Mouse (Mus musculus) heart, embryonic 16.5 days (tissue): ENCODE measurements around the gene Psen1. TPM values are rescaled to one million over a fixed set of nuclear protein-coding genes. Genes with fewer than 3 reads are reported as not detected.
A peak's percentile ranks its signal among the peaks of the same experiment; 100 is the strongest.

Experiments used
- ATAC-seq: fragments of 200-750 bp; cut with Nextera tagmentation; replicated peaks from 2 replicates; pipeline ENCODE4 v1.8.0; 2017; ENCODE audit warnings: moderate number of reproducible peaks; ENCODE audit not compliant: insufficient read depth, low FRiP score; ENCODE audit errors: extremely low read depth
- H3K27ac ChIP-seq: fragments of 300-500 bp; sonication (generic); 2 replicates; pipeline ENCODE4 v1.5.1; 2014; ENCODE audit warnings: mild to moderate bottlenecking, low read length, control low read depth, moderate library complexity
- H3K27me3 ChIP-seq: fragments of 300-500 bp; sonication (generic); 2 replicates; pipeline ENCODE4 v1.6.1; 2014; ENCODE audit warnings: low read length, mixed read lengths; ENCODE audit not compliant: control insufficient read depth, insufficient read depth
- H3K36me3 ChIP-seq: fragments of 300-500 bp; sonication (generic); 2 replicates; pipeline ENCODE4 v1.6.1; 2014; ENCODE audit not compliant: control insufficient read depth, insufficient read depth
- H3K4me1 ChIP-seq: fragments of 300-500 bp; sonication (generic); 2 replicates; pipeline ENCODE4 v1.6.1; 2014; ENCODE audit warnings: low read length, mixed read lengths; ENCODE audit not compliant: control insufficient read depth, insufficient read depth
- H3K4me2 ChIP-seq: fragments of 300-500 bp; sonication (generic); 2 replicates; pipeline ENCODE4 v1.6.1; 2014; ENCODE audit warnings: low read depth, mild to moderate bottlenecking, control low read depth, low read length
- H3K4me3 ChIP-seq: fragments of 300-500 bp; sonication (generic); 2 replicates; pipeline ENCODE4 v1.5.1; 2014; ENCODE audit warnings: mild to moderate bottlenecking, control low read depth, low read length
- H3K9ac ChIP-seq: fragments of 300-500 bp; sonication (generic); 2 replicates; pipeline ENCODE4 v1.6.1; 2014; ENCODE audit warnings: low read length, control low read depth
- H3K9me3 ChIP-seq: fragments of 300-500 bp; sonication (generic); replicated peaks from 2 replicates; pipeline ENCODE4 v1.6.1; 2016; ENCODE audit warnings: low read length; ENCODE audit not compliant: control insufficient read depth
- WGBS: fragments of 180-500 bp; shearing (Covaris S2); extraction: QIAGEN DNeasy Blood & Tissue Kit; methylation state at CpG from one replicate; pipeline ENCODE4 v1.1.7; 2014; 5-methylcytosine and 5-hydroxymethylcytosine counted together
- polyA plus RNA-seq: library from polyadenylated mRNA; unstranded; fragments of >200 nt; fragmentation: Nextera tagmentation; extraction: Ambion mirVana; gene quantifications from 2 replicates; pipeline ENCODE4 v1.2.1, GENCODE M21; 2015

Psen1 gene
- polyA plus RNA-seq, 1 experiment from 2014 or later = 49.4 TPM

GRCm38 (mm10) chr12:83764044-83764365 lies 76.1 kb downstream of the Psen1 start:
- ATAC-seq = no peak
- H3K4me3 ChIP-seq = peak overlapping the region; percentile 53
- peaks cover 9% of the 10 kb centered on the region for H3K4me1 ChIP-seq
- no peaks in the 10 kb centered on the region; the same call in none of the 2 replicates for H3K27me3 ChIP-seq
- peak overlapping the region; percentile 89 for H3K4me2 ChIP-seq
- no peaks in the 10 kb centered on the region for H3K36me3 ChIP-seq
- no peaks in the 10 kb centered on the region for H3K9me3 ChIP-seq
- peak overlapping the region; percentile 68 for H3K9ac ChIP-seq
- 4% methylated on average over 14 of the region's 14 CpGs for WGBS
- H3K27ac ChIP-seq = no peak overlapping the region

DNA sequence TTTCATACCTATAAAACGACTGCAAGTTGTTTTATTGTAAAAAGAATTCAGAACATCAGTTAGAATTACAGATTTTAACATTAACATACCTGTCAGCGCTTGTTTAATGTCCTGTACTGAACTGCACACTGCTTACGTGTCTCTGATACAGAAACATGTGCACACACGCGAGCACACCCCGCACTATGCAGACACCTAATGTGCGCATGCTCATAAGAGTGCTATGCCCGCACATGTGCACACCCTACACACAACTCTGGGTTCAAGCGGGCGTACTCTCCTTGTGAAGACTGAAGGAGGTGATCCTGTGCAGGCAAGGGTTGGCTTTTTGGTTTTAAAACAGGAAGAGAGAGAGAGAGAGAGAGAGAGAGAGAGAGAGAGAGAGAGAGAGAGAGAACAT lies 76.6 kb downstream of the Psen1 start:
- no peak overlapping the region for H3K27ac ChIP-seq
- no peaks in the 10 kb centered on the region for H3K36me3 ChIP-seq
- H3K4me2 ChIP-seq = peak overlapping the region; percentile 89; the same call in 1 of the 2 replicates
- H3K27me3 ChIP-seq = no peaks in the 10 kb centered on the region; the same call in none of the 2 replicates
- peaks cover 13% of the 10 kb centered on the region for H3K4me1 ChIP-seq
- peak overlapping the region; percentile 53; the same call in 1 of the 2 replicates for H3K4me3 ChIP-seq
- ATAC-seq = no peak
- H3K9ac ChIP-seq = no peak overlapping the region
- 74% methylated on average over 10 of the region's 10 CpGs for WGBS
- H3K9me3 ChIP-seq = no peaks in the 10 kb centered on the region

DNA sequence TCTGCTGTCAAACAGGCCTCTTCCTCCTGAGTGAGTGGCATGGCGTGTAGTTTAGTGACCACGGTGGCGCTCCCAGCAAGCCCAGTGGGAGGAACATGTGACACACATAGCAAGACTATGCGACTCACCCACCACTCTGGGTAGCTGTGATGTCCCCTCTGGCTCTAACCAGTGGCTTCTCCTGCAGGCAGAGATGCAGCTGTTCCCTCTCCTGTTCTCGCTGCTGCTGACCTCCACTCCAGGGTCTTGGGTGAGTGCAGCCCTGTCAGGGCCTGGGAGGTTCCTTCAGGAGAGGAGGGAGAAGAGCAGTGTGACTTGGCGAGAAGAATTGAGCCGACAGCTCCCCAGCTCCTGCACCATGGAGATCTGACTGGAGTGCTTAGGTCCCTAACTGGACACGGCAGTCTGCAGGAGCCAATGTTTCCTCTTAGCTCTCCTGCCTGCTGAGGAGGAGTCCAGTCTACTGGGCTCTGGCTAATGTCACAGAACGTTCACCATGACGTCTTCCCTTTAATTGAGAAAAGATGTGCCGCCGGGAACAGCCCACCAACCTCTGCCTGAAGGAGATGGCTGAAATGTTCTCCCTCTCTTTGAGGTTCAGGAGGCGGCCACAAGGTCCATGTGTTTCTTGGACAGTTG lies 78.1 kb downstream of the Psen1 start:
- H3K4me1 ChIP-seq = peaks cover 21% of the 10 kb centered on the region
- 70% methylated on average over 13 of the region's 13 CpGs for WGBS
- H3K4me2 ChIP-seq = no peak overlapping the region

GRCm38 (mm10) chr12:83767833-83768232 lies 79.9 kb downstream of the Psen1 start:
- Histone ChIP-seq H3K27me3 (peaks cover 5% of the 10 kb centered on the region), H3K4me3 (no peak overlapping the region), H3K27ac (no peak overlapping the region), H3K4me2 (no peak overlapping the region), H3K4me1 (peaks cover 19% of the 10 kb centered on the region), H3K9me3 (no peaks in the 10 kb centered on the region), H3K36me3 (no peaks in the 10 kb centered on the region), H3K9ac (no peak overlapping the region)
- WGBS = 70% methylated on average over 9 of the region's 9 CpGs
- ATAC-seq = no peak

More for the DNA sequence above, 78.1 kb downstream of the Psen1 start:
- H3K27me3 ChIP-seq = no peaks in the 10 kb centered on the region; the same call in none of the 2 replicates
- H3K27ac ChIP-seq = no peak overlapping the region
- H3K4me3 ChIP-seq = no peak overlapping the region
- no peak for ATAC-seq
- no peaks in the 10 kb centered on the region for H3K9me3 ChIP-seq
- no peaks in the 10 kb centered on the region for H3K36me3 ChIP-seq
- H3K9ac ChIP-seq = no peak overlapping the region

DNA sequence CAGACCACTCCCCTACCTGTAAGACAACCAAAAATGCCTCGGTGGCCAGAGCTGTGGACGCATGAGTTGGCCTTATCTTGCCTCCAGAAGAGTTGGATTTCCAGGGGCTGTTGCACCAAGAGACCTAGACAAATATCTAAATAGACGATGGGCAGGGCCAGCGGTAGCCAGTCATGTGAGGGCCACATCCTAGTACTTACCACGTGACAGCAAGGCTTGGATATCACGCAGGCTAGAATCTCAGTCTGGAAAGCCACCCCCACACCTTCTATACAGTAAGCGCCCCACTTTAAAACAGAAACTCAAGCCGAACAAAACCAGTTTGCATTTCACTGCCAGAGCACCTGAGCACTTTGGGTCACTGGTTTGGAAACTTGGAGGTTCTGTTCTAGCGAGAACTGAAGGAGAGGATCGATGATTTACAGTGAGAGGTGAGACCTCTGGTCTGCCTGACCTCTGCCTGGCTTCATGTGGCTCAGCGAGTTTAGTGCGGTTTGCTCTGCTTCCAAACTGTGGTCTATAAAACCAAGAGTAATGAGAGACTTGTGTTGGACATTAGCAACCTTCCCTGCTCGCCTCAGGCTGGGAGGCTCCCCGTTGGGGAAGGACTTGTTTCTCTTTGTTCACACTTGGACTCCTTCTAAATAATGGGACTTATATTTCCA lies 80.4 kb downstream of the Psen1 start:
- no peaks in the 10 kb centered on the region for H3K36me3 ChIP-seq
- WGBS = 75% methylated on average over 14 of the region's 14 CpGs
- H3K27ac ChIP-seq = no peak overlapping the region
- no peak overlapping the region for H3K9ac ChIP-seq
- H3K27me3 ChIP-seq = peaks cover 5% of the 10 kb centered on the region
- ATAC-seq = no peak
- no peak overlapping the region for H3K4me2 ChIP-seq
- no peak overlapping the region for H3K4me3 ChIP-seq
- H3K4me1 ChIP-seq = peaks cover 18% of the 10 kb centered on the region
- H3K9me3 ChIP-seq = no peaks in the 10 kb centered on the region

DNA sequence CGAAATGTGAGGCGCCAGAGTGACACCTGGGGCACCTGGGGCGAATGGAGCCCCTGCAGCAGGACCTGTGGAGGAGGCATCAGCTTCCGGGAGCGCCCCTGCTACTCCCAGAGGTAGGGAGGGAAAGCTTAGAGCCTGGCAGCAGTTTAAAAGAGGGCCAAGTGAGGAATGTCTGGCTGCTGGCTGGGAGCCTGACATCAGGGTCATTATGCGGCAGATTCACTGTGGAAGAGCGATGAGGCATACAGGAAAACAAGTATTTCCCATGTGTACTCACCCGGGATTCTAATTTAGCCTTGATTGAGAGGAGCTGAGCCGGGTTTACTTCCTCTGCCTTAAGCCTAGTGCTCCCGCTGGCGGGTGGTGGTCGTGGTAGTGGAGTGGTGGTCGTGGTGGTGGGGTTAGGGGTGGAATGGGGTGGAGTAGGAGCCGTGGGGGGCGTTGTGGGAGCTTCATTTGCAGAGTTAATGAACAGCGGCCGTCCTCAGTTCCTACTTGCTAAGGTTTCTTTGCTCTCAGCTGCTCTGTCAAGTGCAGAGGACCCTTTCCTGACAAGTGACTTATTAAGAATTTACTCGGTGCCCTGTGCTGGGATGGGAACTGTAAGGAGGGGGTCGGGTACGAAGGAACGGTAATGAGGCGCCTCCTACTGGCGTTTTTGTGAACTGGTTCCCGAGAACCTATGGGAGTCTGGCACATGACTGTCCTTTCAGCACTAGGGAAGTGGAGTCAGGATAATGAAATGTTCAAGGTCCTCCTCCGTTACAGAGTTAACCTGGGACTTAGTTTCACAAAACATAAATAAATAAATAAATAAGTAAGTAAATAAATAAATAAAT lies 82.7 kb downstream of the Psen1 start:
- 5% methylated on average over 25 of the region's 25 CpGs for WGBS
- Histone ChIP-seq H3K9me3 (no peaks in the 10 kb centered on the region), H3K27me3 (peaks cover 5% of the 10 kb centered on the region), H3K4me3 (peak overlapping the region; percentile 32), H3K36me3 (no peaks in the 10 kb centered on the region), H3K4me1 (peaks cover 12% of the 10 kb centered on the region), H3K27ac (peak overlapping the region; percentile 37; the same call in 1 of the 2 replicates), H3K9ac (peak overlapping the region; percentile 46; the same call in 1 of the 2 replicates), H3K4me2 (peak overlapping the region; percentile 64)
- peak; percentile 47; the same call in 1 of the 2 replicates for ATAC-seq

- H3K27me3 ChIP-seq = peaks cover 5% of the 10 kb centered on the region; the same call in 1 of the 2 replicates
- no peaks in the 10 kb centered on the region for H3K36me3 ChIP-seq
- H3K4me2 ChIP-seq = no peak overlapping the region
- H3K4me1 ChIP-seq = peaks cover 1% of the 10 kb centered on the region
- WGBS = 75% methylated on average over 12 of the region's 12 CpGs
- H3K4me3 ChIP-seq = no peak overlapping the region
- ATAC-seq = no peak
- H3K9me3 ChIP-seq = no peaks in the 10 kb centered on the region
- no peak overlapping the region for H3K27ac ChIP-seq
- H3K9ac ChIP-seq = no peak overlapping the region
Measured at GRCm38 (mm10) chr12:83775621-83776020, 87.7 kb downstream of the Psen1 start.

- no peak for ATAC-seq
- Histone ChIP-seq H3K4me2 (no peak overlapping the region), H3K36me3 (no peaks in the 10 kb centered on the region), H3K27ac (no peak overlapping the region), H3K9ac (no peak overlapping the region), H3K27me3 (peaks cover 2% of the 10 kb centered on the region; the same call in 1 of the 2 replicates), H3K9me3 (no peaks in the 10 kb centered on the region), H3K4me1 (no peaks in the 10 kb centered on the region; the same call in 1 of the 2 replicates), H3K4me3 (no peak overlapping the region)
- WGBS = 78% methylated on average over 7 of the region's 7 CpGs
Measured at GRCm38 (mm10) chr12:83776766-83777165, 88.8 kb downstream of the Psen1 start.
